Mouse (Mus musculus) embryonic fibroblast, embryonic 13.5 days (primary cell): ENCODE measurements around the gene Gsdme. TPM values are rescaled to one million over a fixed set of nuclear protein-coding genes. Genes with fewer than 3 reads are reported as not detected.

Experiments used
- H3K27ac ChIP-seq: 2 replicates; pipeline ENCODE4 v1.5.1; 2012; ENCODE audit warnings: low read length, control low read depth, inconsistent platforms; ENCODE audit not compliant: insufficient read depth
- H3K4me1 ChIP-seq: 2 replicates; pipeline ENCODE4 v1.6.1; 2011; ENCODE audit warnings: low read length; ENCODE audit not compliant: control insufficient read depth, insufficient read depth
- H3K4me3 ChIP-seq: 2 replicates; pipeline ENCODE4 v1.5.1; 2011; ENCODE audit warnings: mild to moderate bottlenecking, control low read depth, low read length; ENCODE audit not compliant: insufficient read depth
- CTCF ChIP-seq: IDR thresholded peaks from 2 replicates; pipeline ENCODE4 v1.5.1; 2011; ENCODE audit warnings: mild to moderate bottlenecking, control low read depth, low read length, moderate library complexity, borderline replicate concordance; ENCODE audit not compliant: insufficient read depth
- POLR2A ChIP-seq: IDR thresholded peaks from 2 replicates; pipeline ENCODE4 v1.6.1; 2011; ENCODE audit warnings: low read depth, mild to moderate bottlenecking, control low read depth, low read length, moderate library complexity
- polyA plus RNA-seq: library from polyadenylated mRNA; stranded (reverse); fragments of >200 nt; gene quantifications from 2 replicates; pipeline ENCODE4 v1.2.4, GENCODE M21; 2011; ENCODE audit warnings: low read depth; ENCODE audit not compliant: missing spikeins, insufficient read length

The Gsdme gene
- polyA plus RNA-seq, 1 experiment, result 4.6 TPM

DNA sequence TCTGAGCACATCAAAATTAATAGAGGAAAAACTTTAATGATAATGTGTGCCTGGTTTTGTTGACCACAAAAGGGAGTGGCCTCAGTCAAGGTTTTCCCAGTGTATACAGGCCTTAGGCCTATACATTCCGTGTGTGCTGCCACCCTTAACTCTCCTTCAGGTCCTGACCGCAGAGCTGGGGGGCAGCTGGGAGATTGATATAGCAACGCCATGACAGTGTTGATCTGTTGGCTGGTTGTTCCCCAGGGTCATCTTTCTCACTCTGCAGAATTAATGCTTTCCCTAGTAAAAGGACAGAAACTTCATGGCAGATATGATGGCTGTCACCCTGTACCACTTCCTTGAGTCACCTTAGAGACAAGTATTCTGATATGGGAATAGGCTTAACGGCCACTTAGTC lies 59.3 kb downstream of the Gsdme start:
- H3K4me1 ChIP-seq, result no peaks in the 10 kb centered on the region
- H3K27ac ChIP-seq, result no peak overlapping the region
- no peak for TF ChIP-seq POLR2A
- no peak for TF ChIP-seq CTCF
- H3K4me3 ChIP-seq, result no peak overlapping the region

- Histone ChIP-seq H3K4me3 (no peak overlapping the region), H3K4me1 (no peaks in the 10 kb centered on the region), H3K27ac (no peak overlapping the region)
- TF ChIP-seq CTCF (no peak), POLR2A (no peak)
Measured at GRCm38 (mm10) chr6:50193851-50194250, 69.8 kb downstream of the Gsdme start.

GRCm38 (mm10) chr6:50192822-50193221 lies 70.8 kb downstream of the Gsdme start:
- TF ChIP-seq POLR2A (no peak), CTCF (no peak)
- H3K4me3 ChIP-seq, result no peak overlapping the region
- H3K27ac ChIP-seq, result no peak overlapping the region
- no peaks in the 10 kb centered on the region for H3K4me1 ChIP-seq

GRCm38 (mm10) chr6:50192169-50192568 lies 71.5 kb downstream of the Gsdme start:
- Histone ChIP-seq H3K27ac (no peak overlapping the region), H3K4me3 (no peak overlapping the region), H3K4me1 (no peaks in the 10 kb centered on the region)
- TF ChIP-seq CTCF (no peak), POLR2A (no peak)

DNA sequence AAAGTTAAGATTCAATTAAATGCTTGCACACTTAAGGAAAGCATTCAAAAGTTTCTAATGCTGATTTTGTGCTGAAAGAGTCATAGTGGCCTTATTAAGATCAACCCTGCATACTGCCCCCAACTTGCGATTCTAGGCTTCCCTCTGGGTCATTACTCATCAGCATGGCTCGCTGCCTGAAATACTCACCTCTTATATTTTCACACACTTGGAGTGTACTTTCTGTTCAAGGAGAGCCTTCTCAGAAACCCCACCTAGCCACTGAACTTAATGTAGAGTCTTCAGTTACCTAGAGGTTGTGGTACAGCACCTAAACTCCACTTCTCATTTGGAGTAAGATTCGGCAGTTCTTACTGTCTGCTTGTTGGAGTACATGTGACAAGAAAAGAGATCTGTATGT lies 72.1 kb downstream of the Gsdme start:
- no peaks in the 10 kb centered on the region for H3K4me1 ChIP-seq
- TF ChIP-seq CTCF (no peak), POLR2A (no peak)
- no peak overlapping the region for H3K27ac ChIP-seq
- H3K4me3 ChIP-seq, result no peak overlapping the region

- Histone ChIP-seq H3K4me3 (no peak overlapping the region), H3K4me1 (no peaks in the 10 kb centered on the region), H3K27ac (no peak overlapping the region)
- TF ChIP-seq POLR2A (no peak), CTCF (no peak)
Measured at GRCm38 (mm10) chr6:50189376-50189775, 74.3 kb downstream of the Gsdme start.

DNA sequence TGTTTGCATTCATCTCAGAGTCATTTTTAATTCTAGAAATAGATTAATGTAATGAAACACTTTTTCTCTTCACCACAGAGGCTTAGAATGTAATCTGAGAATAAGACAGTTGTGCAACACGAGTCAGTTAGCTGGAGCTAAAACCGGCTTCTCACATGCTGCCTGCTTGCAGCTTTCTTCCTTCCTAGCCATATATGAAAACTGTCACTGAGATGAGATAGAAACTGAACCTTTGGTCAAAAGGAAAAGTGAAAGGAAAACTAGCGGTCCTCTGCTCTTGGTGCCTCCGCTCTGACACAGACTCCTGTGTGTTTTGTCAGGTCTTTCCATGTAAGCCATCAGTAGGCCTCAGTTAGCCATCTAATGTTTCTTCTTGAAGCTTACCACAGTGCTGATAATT lies 75.7 kb downstream of the Gsdme start:
- Histone ChIP-seq H3K4me1 (no peaks in the 10 kb centered on the region), H3K27ac (no peak overlapping the region), H3K4me3 (no peak overlapping the region)
- TF ChIP-seq CTCF, result no peak
- TF ChIP-seq POLR2A, result no peak

DNA sequence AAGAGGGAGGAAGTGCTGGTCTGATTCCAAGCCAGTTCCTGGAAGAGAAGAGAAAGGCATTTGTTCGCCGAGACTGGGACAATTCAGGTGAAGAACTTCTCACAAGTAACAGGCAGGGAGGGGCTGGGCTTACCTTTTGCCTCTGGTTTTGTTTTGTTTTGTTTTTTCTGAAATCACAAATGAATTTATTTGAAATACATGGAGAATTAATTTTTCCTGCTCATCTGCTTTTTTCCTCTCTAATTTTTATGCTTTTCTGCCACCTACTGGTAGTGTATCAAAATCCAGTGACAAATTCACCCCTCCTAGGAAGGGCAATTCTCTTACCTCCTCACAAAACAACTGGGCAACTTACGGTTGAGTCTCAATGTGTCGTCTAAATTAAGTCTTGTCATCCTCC lies 83.5 kb downstream of the Gsdme start:
- Histone ChIP-seq H3K4me1 (no peaks in the 10 kb centered on the region), H3K4me3 (no peak overlapping the region), H3K27ac (no peak overlapping the region)
- TF ChIP-seq CTCF, result no peak
- TF ChIP-seq POLR2A, result no peak

- no peak for TF ChIP-seq CTCF
- no peak for TF ChIP-seq POLR2A
- Histone ChIP-seq H3K4me3 (no peak overlapping the region), H3K27ac (no peak overlapping the region)
Measured at GRCm38 (mm10) chr6:50175736-50176135, 87.9 kb downstream of the Gsdme start.

GRCm38 (mm10) chr6:50169771-50170170 lies 93.9 kb downstream of the Gsdme start:
- no peak overlapping the region for H3K4me3 ChIP-seq
- H3K27ac ChIP-seq, result no peak overlapping the region
- TF ChIP-seq POLR2A, result no peak
- no peak for TF ChIP-seq CTCF
- H3K4me1 ChIP-seq, result no peaks in the 10 kb centered on the region

More at GRCm38 (mm10) chr6:50175736-50176135, 87.9 kb downstream of the Gsdme start:
- H3K4me1 ChIP-seq, result no peaks in the 10 kb centered on the region

- no peak overlapping the region for H3K27ac ChIP-seq
- TF ChIP-seq CTCF, result no peak
- TF ChIP-seq POLR2A, result no peak
- no peaks in the 10 kb centered on the region for H3K4me1 ChIP-seq
- H3K4me3 ChIP-seq, result no peak overlapping the region
Measured at GRCm38 (mm10) chr6:50168821-50169220, 94.8 kb downstream of the Gsdme start.

- Histone ChIP-seq H3K4me3 (no peak overlapping the region), H3K27ac (no peak overlapping the region), H3K4me1 (no peaks in the 10 kb centered on the region)
- TF ChIP-seq CTCF, result no peak
- no peak for TF ChIP-seq POLR2A
Measured at GRCm38 (mm10) chr6:50163013-50163412, 100.6 kb downstream of the Gsdme start.
